32 mouse cellular contexts compared by ENCODE assay signal in the genomic region with DNA sequence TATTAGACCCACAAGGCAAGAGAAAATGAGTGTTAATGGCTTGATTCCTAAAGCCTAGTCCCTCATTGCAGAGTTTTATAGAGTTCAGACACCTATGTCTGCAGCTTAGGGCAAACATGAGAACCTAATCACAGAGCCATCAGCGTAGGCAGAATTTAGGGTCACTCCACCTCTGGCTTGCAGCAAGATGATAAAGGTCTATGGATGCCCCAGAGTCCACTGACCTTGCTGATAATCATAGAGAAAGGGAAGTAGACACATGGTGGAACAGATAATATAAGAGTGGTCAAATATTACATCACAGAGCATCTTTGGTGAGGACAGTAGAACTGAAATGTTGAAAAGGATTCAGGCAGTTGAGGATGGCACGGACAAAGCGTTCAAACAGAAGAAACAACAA.
"Had no signal": no experiment of that assay in that cellular context is flagged by ENCODE, and none has a peak within 500 bp of the region (broad histone marks: within the 10 kb centered on the region; RNA-seq: fewer than 3 reads in every experiment).

No protein-coding gene starts in this region.

- H3K4me3 ChIP-seq: limb, embryonic 10.5 days; limb, embryonic 12.5 days; limb, embryonic 13.5 days; limb, embryonic 15.5 days; liver, embryonic 12.5 days; liver, embryonic 13.5 days; liver, embryonic 15.5 days; lung, embryonic 15.5 days; megakaryocyte, embryonic 14.5 days; midbrain, embryonic 10.5 days; midbrain, embryonic 12.5 days; midbrain, embryonic 13.5 days; midbrain, embryonic 15.5 days; myocyte; neural tube, embryonic 12.5 days had no signal

- H3K4me1 ChIP-seq: limb, embryonic 10.5 days; limb, embryonic 12.5 days; limb, embryonic 13.5 days; limb, embryonic 15.5 days; liver, embryonic 12.5 days; liver, embryonic 13.5 days; liver, embryonic 15.5 days; lung, embryonic 15.5 days; megakaryocyte, embryonic 14.5 days; midbrain, embryonic 10.5 days; midbrain, embryonic 12.5 days; midbrain, embryonic 13.5 days; midbrain, embryonic 15.5 days; neural tube, embryonic 12.5 days had no signal

- H3K27me3 ChIP-seq: limb, embryonic 12.5 days; limb, embryonic 13.5 days; limb, embryonic 15.5 days; liver, embryonic 12.5 days; liver, embryonic 13.5 days; liver, embryonic 15.5 days; lung, embryonic 15.5 days; megakaryocyte, embryonic 14.5 days; midbrain, embryonic 12.5 days; midbrain, embryonic 13.5 days; midbrain, embryonic 15.5 days; neural tube, embryonic 12.5 days had no signal

- H3K4me2 ChIP-seq: limb, embryonic 12.5 days; limb, embryonic 13.5 days; limb, embryonic 15.5 days; liver, embryonic 11.5 days; liver, embryonic 12.5 days; liver, embryonic 13.5 days; liver, embryonic 15.5 days; lung, embryonic 14.5 days; lung, embryonic 15.5 days; midbrain, embryonic 11.5 days; midbrain, embryonic 12.5 days; midbrain, embryonic 13.5 days; midbrain, embryonic 15.5 days; neural tube, embryonic 12.5 days had no signal

- H3K9ac ChIP-seq: limb, embryonic 12.5 days; limb, embryonic 13.5 days; limb, embryonic 15.5 days; liver, embryonic 12.5 days; liver, embryonic 13.5 days; liver, embryonic 14.5 days; liver, embryonic 15.5 days; liver, postnatal 0 days; lung, embryonic 14.5 days; lung, embryonic 15.5 days; midbrain, embryonic 12.5 days; midbrain, embryonic 13.5 days; midbrain, embryonic 15.5 days; neural tube, embryonic 12.5 days had no signal

- ATAC-seq: liver, embryonic 12.5 days; liver, postnatal 0 days; lung, postnatal 0 days; midbrain, embryonic 13.5 days; midbrain, embryonic 15.5 days; midbrain, embryonic 16.5 days had no signal

- H3K27ac ChIP-seq: limb, embryonic 10.5 days; limb, embryonic 12.5 days; limb, embryonic 13.5 days; limb, embryonic 15.5 days; liver, embryonic 12.5 days; liver, embryonic 13.5 days; liver, embryonic 14.5 days; liver, embryonic 15.5 days; lung, embryonic 15.5 days; macrophage; midbrain, embryonic 10.5 days; midbrain, embryonic 12.5 days; midbrain, embryonic 13.5 days; midbrain, embryonic 15.5 days; neural tube, embryonic 12.5 days had no signal

- DNase-seq: left cerebral cortex, postnatal 4 days; liver; liver, embryonic 13.5 days; liver, postnatal 0 days; lung, adult 18-20 months; lung, adult 2 months; lung, embryonic 14.5 days; lung, postnatal 10 days; lung, postnatal 14 days; lung, postnatal 36 days; lung, postnatal 4 days; midbrain, embryonic 14.5 days had no signal

- H3K36me3 ChIP-seq: limb, embryonic 10.5 days; limb, embryonic 12.5 days; limb, embryonic 13.5 days; limb, embryonic 15.5 days; liver, embryonic 12.5 days; liver, embryonic 13.5 days; liver, embryonic 15.5 days; lung, embryonic 15.5 days; midbrain, embryonic 10.5 days; midbrain, embryonic 12.5 days; midbrain, embryonic 13.5 days; midbrain, embryonic 15.5 days; neural tube, embryonic 12.5 days had no signal

- H3K9me3 ChIP-seq: limb, embryonic 10.5 days; limb, embryonic 12.5 days; limb, embryonic 13.5 days; limb, embryonic 15.5 days; liver, embryonic 12.5 days; liver, embryonic 13.5 days; liver, embryonic 15.5 days; lung, embryonic 15.5 days; megakaryocyte, embryonic 14.5 days; midbrain, embryonic 10.5 days; midbrain, embryonic 12.5 days; midbrain, embryonic 13.5 days; midbrain, embryonic 15.5 days; neural tube, embryonic 12.5 days had no signal
